7 mouse cellular contexts compared by ENCODE assay signal in genomic region chr2:109920471-109920870, GRCm38 (mm10). TPM values are rescaled to one million over a fixed set of nuclear protein-coding genes. Genes with fewer than 3 reads are reported as not detected.
DNase-seq lines count a peak whose midpoint lies in the region; ATAC-seq and TF ChIP-seq lines count a peak whose summit lies in the region.

No protein-coding gene starts in this region.

- no peaks in the 10 kb centered on the region; the same call in 1 of the 2 replicates for H3K36me3 ChIP-seq in kidney, embryonic 16.5 days (ENCODE audit: insufficient read depth, low read length)
- H3K36me3 ChIP-seq in hindbrain, embryonic 14.5 days (replicated peaks; ENCODE audit: control insufficient read depth, insufficient read depth): no peaks in the 10 kb centered on the region
- no peaks in the 10 kb centered on the region for H3K36me3 ChIP-seq in liver, embryonic 14.5 days (replicated peaks; ENCODE audit: control insufficient read depth, insufficient read depth, low read depth)
- H3K36me3 ChIP-seq in stomach, embryonic 15.5 days: no peaks in the 10 kb centered on the region

- peak overlapping the region; percentile 57 for H3K9ac ChIP-seq in kidney, embryonic 16.5 days (replicated peaks; ENCODE audit: low read length)
- H3K9ac ChIP-seq in hindbrain, embryonic 14.5 days: no peak overlapping the region
- H3K9ac ChIP-seq in liver, embryonic 14.5 days (replicated peaks): no peak overlapping the region
- H3K9ac ChIP-seq in stomach, embryonic 15.5 days: no peak overlapping the region

- no peaks in the 10 kb centered on the region for H3K9me3 ChIP-seq in kidney, embryonic 16.5 days (ENCODE audit: low read length)
- no peaks in the 10 kb centered on the region for H3K9me3 ChIP-seq in hindbrain, embryonic 14.5 days (ENCODE audit: control insufficient read depth, low read length)
- no peaks in the 10 kb centered on the region for H3K9me3 ChIP-seq in liver, embryonic 14.5 days (ENCODE audit: control insufficient read depth, low read length)
- no peaks in the 10 kb centered on the region for H3K9me3 ChIP-seq in stomach, embryonic 15.5 days

- no peaks in the 10 kb centered on the region for H3K27me3 ChIP-seq in kidney, embryonic 16.5 days (ENCODE audit: insufficient read depth, low read length)
- H3K27me3 ChIP-seq in hindbrain, embryonic 14.5 days (ENCODE audit: control insufficient read depth, insufficient read depth, low read length): no peaks in the 10 kb centered on the region
- no peaks in the 10 kb centered on the region for H3K27me3 ChIP-seq in liver, embryonic 14.5 days (ENCODE audit: control insufficient read depth, insufficient read depth, low read length)
- H3K27me3 ChIP-seq in stomach, embryonic 15.5 days (replicated peaks): no peaks in the 10 kb centered on the region

- DNase-seq in kidney, postnatal 4 days: no peak
- no peak for DNase-seq in hindbrain, embryonic 14.5 days (ENCODE audit: low spot score)
- DNase-seq in liver, embryonic 14.5 days (ENCODE audit: low read depth in 3 of 3, low spot score in 3 of 3): no peak
- DNase-seq in spleen, postnatal 10 days (ENCODE audit: low spot score in 2 of 2): no peak
- DNase-seq in testis, postnatal 14 days (ENCODE audit: low spot score): no peak

- H3K4me2 ChIP-seq in kidney, embryonic 16.5 days (replicated peaks; ENCODE audit: low read depth, low read length): peak overlapping the region; percentile 59
- peak overlapping the region; percentile 92 for H3K4me2 ChIP-seq in hindbrain, embryonic 14.5 days (replicated peaks)
- H3K4me2 ChIP-seq in liver, embryonic 14.5 days (ENCODE audit: low read depth): peak overlapping the region; percentile 97
- H3K4me2 ChIP-seq in stomach, embryonic 15.5 days: peak overlapping the region; percentile 76

- 74% methylated on average over 7 of the region's 7 CpGs for WGBS in kidney, embryonic 16.5 days
- WGBS in hindbrain, embryonic 14.5 days: 64% methylated on average over 7 of the region's 7 CpGs
- 78% methylated on average over 7 of the region's 7 CpGs for WGBS in liver, embryonic 14.5 days (ENCODE audit: insufficient replicate concordance)
- WGBS in stomach, embryonic 15.5 days: 76% methylated on average over 7 of the region's 7 CpGs

- no peak for TF ChIP-seq EP300 in liver, embryonic 14.5 days (IDR thresholded peaks at IDR 0.05; ENCODE audit: low read depth)

- ATAC-seq in kidney, embryonic 16.5 days (ENCODE audit: low FRiP score, low TSS enrichment): no peak
- ATAC-seq in hindbrain, embryonic 14.5 days (ENCODE audit: low FRiP score): no peak
- no peak for ATAC-seq in liver, embryonic 14.5 days (ENCODE audit: insufficient read depth)
- no peak for ATAC-seq in stomach, embryonic 15.5 days (ENCODE audit: insufficient read depth, low FRiP score, low read depth)

- H3K27ac ChIP-seq in kidney, embryonic 16.5 days (ENCODE audit: low read length): no peak overlapping the region
- H3K27ac ChIP-seq in hindbrain, embryonic 14.5 days: no peak overlapping the region
- H3K27ac ChIP-seq in liver, embryonic 14.5 days: no peak overlapping the region
- peak overlapping the region; percentile 28; the same call in 1 of the 2 replicates for H3K27ac ChIP-seq in stomach, embryonic 15.5 days

- H3K4me3 ChIP-seq in kidney, embryonic 16.5 days (ENCODE audit: low read length): peak overlapping the region; percentile 74
- peak overlapping the region; percentile 94; the same call in 1 of the 2 replicates for H3K4me3 ChIP-seq in hindbrain, embryonic 14.5 days (replicated peaks; ENCODE audit: low read length)
- H3K4me3 ChIP-seq in liver, embryonic 14.5 days (ENCODE audit: insufficient read depth in 1 of 2, low read depth in 2 of 2, low read length in 2 of 2): no peak overlapping the region
- peak overlapping the region; percentile 90 for H3K4me3 ChIP-seq in stomach, embryonic 15.5 days (replicated peaks)

- peaks cover 44% of the 10 kb centered on the region for H3K4me1 ChIP-seq in kidney, embryonic 16.5 days (ENCODE audit: insufficient read depth, low read length)
- H3K4me1 ChIP-seq in hindbrain, embryonic 14.5 days (replicated peaks; ENCODE audit: control insufficient read depth, insufficient read depth, low read length): peaks cover 35% of the 10 kb centered on the region
- peaks cover 20 to 28% of the 10 kb centered on the region in 2 experiments for H3K4me1 ChIP-seq in liver, embryonic 14.5 days (replicated peaks; ENCODE audit: control insufficient read depth in 2 of 2, insufficient read depth in 2 of 2, low read length in 1 of 2)
- peaks cover 13% of the 10 kb centered on the region for H3K4me1 ChIP-seq in stomach, embryonic 15.5 days

- no peak for TF ChIP-seq CTCF in liver, embryonic 14.5 days (IDR thresholded peaks at IDR 0.05; ENCODE audit: low read depth)

RNA-seq across cellular contexts. Expression of gene Lgr4, which starts 3.0 kb away (rescaled TPM):
- polyA plus RNA-seq in kidney, embryonic 16.5 days (2015; fragmentation: Nextera tagmentation; extraction: Ambion mirVana): 23.9 and 25.6 TPM in 2 replicates
- 13.1 and 13.6 TPM in 2 replicates for polyA plus RNA-seq in hindbrain, embryonic 14.5 days (2014; fragmentation: Nextera tagmentation; extraction: Ambion mirVana)
- polyA plus RNA-seq in liver, embryonic 14.5 days (2012; rRNA removed): 2.9 and 3.0 TPM in 2 replicates
- polyA plus RNA-seq in liver, embryonic 14.5 days (2014; fragmentation: Nextera tagmentation; extraction: Ambion mirVana): 3.9 and 4.2 TPM in 2 replicates
- 24.4 and 26.0 TPM in 2 replicates for polyA plus RNA-seq in stomach, embryonic 15.5 days (2015; fragmentation: Nextera tagmentation; extraction: Ambion mirVana)

RNA-seq across cellular contexts. Expression of gene Lin7c, which starts 29.8 kb away (rescaled TPM):
- polyA plus RNA-seq in kidney, embryonic 16.5 days (2015; fragmentation: Nextera tagmentation; extraction: Ambion mirVana): 70.5 and 76.5 TPM in 2 replicates
- 224 and 251 TPM in 2 replicates for polyA plus RNA-seq in hindbrain, embryonic 14.5 days (2014; fragmentation: Nextera tagmentation; extraction: Ambion mirVana)
- polyA plus RNA-seq in liver, embryonic 14.5 days (2012; rRNA removed): 5.2 and 7.2 TPM in 2 replicates
- 16.8 and 17.3 TPM in 2 replicates for polyA plus RNA-seq in liver, embryonic 14.5 days (2014; fragmentation: Nextera tagmentation; extraction: Ambion mirVana)
- polyA plus RNA-seq in stomach, embryonic 15.5 days (2015; fragmentation: Nextera tagmentation; extraction: Ambion mirVana): 61.9 and 68.6 TPM in 2 replicates

Comparison
In these comparisons a context has a peak if more than half of its experiments do, and no peak if none do; other contexts are left out.
1. H3K4me3 ChIP-seq: peak in kidney, embryonic 16.5 days (single experiment), hindbrain, embryonic 14.5 days (single experiment) and stomach, embryonic 15.5 days (single experiment); none in liver, embryonic 14.5 days (0 of 2).
2. Peak in every context shown above with its lines, with median percentiles within 50 percentile points of each other: H3K4me2 ChIP-seq.